12 mouse cellular contexts compared by ENCODE assay signal in genomic region chr4:70010466-70010865, GRCm38 (mm10).
"Had no signal": no experiment of that assay in that cellular context is flagged by ENCODE, and none has a peak within 500 bp of the region (broad histone marks: within the 10 kb centered on the region; RNA-seq: fewer than 3 reads in every experiment).

No protein-coding gene starts in this region.

- H3K4me2 ChIP-seq: kidney, embryonic 15.5 days; limb, embryonic 15.5 days; liver, embryonic 12.5 days; lung, embryonic 14.5 days; midbrain, embryonic 13.5 days; neural tube, embryonic 15.5 days had no signal

- ATAC-seq: liver, embryonic 12.5 days; midbrain, embryonic 13.5 days had no signal

- DNase-seq: kidney, postnatal 14 days; lung, embryonic 14.5 days; right cerebral cortex, postnatal 4 days; spleen, adult 18-20 months; thymus, adult 18-20 months; thymus, postnatal 14 days had no signal

- H3K9me3 ChIP-seq: kidney, embryonic 15.5 days; limb, embryonic 15.5 days; liver, embryonic 12.5 days; midbrain, embryonic 13.5 days; neural tube, embryonic 15.5 days had no signal

- H3K4me1 ChIP-seq: kidney, embryonic 15.5 days; limb, embryonic 15.5 days; liver, embryonic 12.5 days; neural tube, embryonic 15.5 days had no signal

- H3K36me3 ChIP-seq: kidney, embryonic 15.5 days; limb, embryonic 15.5 days; liver, embryonic 12.5 days; midbrain, embryonic 13.5 days; neural tube, embryonic 15.5 days had no signal

- H3K27ac ChIP-seq: kidney, embryonic 15.5 days; limb, embryonic 15.5 days; liver, embryonic 12.5 days; midbrain, embryonic 13.5 days; neural tube, embryonic 15.5 days had no signal

- H3K27me3 ChIP-seq: kidney, embryonic 15.5 days; limb, embryonic 15.5 days; liver, embryonic 12.5 days; midbrain, embryonic 13.5 days; neural tube, embryonic 15.5 days had no signal

- H3K9ac ChIP-seq: kidney, embryonic 15.5 days; limb, embryonic 15.5 days; liver, embryonic 12.5 days; lung, embryonic 14.5 days; midbrain, embryonic 13.5 days; neural tube, embryonic 15.5 days had no signal

- H3K4me3 ChIP-seq: kidney, embryonic 15.5 days; limb, embryonic 15.5 days; liver, embryonic 12.5 days; midbrain, embryonic 13.5 days; myocyte; neural tube, embryonic 15.5 days had no signal
